Mouse (Mus musculus) hematopoietic stem cell, adult 5-6 weeks (primary cell): ENCODE results near the gene Tle4. TPM values are rescaled to one million over a fixed set of nuclear protein-coding genes. Genes with fewer than 3 reads are reported as not detected.

Source experiments
- ATAC-seq, 2 experiments: fragments of 125-278 bp in 1 of 2; replicated peaks in 1 of 2; 2 replicates each; pipeline ENCODE4 v1.8.0; 2016 to 2017; ENCODE audit warnings: inconsistent platforms in 2 of 2, mild to moderate bottlenecking in 2 of 2, moderate number of reproducible peaks in 2 of 2, low read depth in 1 of 2, moderate TSS enrichment in 1 of 2; ENCODE audit not compliant: low FRiP score in 2 of 2, poor library complexity in 2 of 2, severe bottlenecking in 2 of 2, insufficient read depth in 1 of 2, low TSS enrichment in 1 of 2
- total RNA-seq: library from RNA; stranded (forward); fragments of 172-1452, 232-1000 nt; gene quantifications from 2 replicates; pipeline ENCODE4 v1.2.3, GENCODE M21; 2017

The Tle4 gene
- total RNA-seq, 1 experiment from 2014 or later = 21.5 TPM

GRCm38 (mm10) chr19:14547871-14548270 lies 50.0 kb downstream of the Tle4 start:
- ATAC-seq = no peak

GRCm38 (mm10) chr19:14547133-14547842 lies 50.6 kb downstream of the Tle4 start:
- no peak for ATAC-seq

- ATAC-seq = no peak
Observed at GRCm38 (mm10) chr19:14545485-14545884, 52.4 kb downstream of the Tle4 start.

GRCm38 (mm10) chr19:14543305-14543704 lies 54.5 kb downstream of the Tle4 start:
- ATAC-seq = no peak

- no peak for ATAC-seq
Observed at GRCm38 (mm10) chr19:14540678-14541077, 57.2 kb downstream of the Tle4 start.

- no peak for ATAC-seq
Observed at GRCm38 (mm10) chr19:14536676-14537075, 61.2 kb downstream of the Tle4 start.

- ATAC-seq = no peak
Observed at GRCm38 (mm10) chr19:14534447-14534846, 63.4 kb downstream of the Tle4 start.

GRCm38 (mm10) chr19:14532861-14533260 lies 65.0 kb downstream of the Tle4 start:
- ATAC-seq = no peak

GRCm38 (mm10) chr19:14520098-14520802 lies 77.6 kb downstream of the Tle4 start:
- no peak for ATAC-seq

- no peak for ATAC-seq
Observed at GRCm38 (mm10) chr19:14519186-14519585, 78.7 kb downstream of the Tle4 start.

- no peak for ATAC-seq
Observed at GRCm38 (mm10) chr19:14518438-14519044, 79.3 kb downstream of the Tle4 start.

- ATAC-seq = no peak
Observed at GRCm38 (mm10) chr19:14516420-14516819, 81.4 kb downstream of the Tle4 start.

GRCm38 (mm10) chr19:14508819-14509218 lies 89.0 kb downstream of the Tle4 start:
- ATAC-seq = no peak

GRCm38 (mm10) chr19:14507911-14508310 lies 89.9 kb downstream of the Tle4 start:
- ATAC-seq = no peak

GRCm38 (mm10) chr19:14506875-14507670 lies 90.8 kb downstream of the Tle4 start:
- ATAC-seq = no peak

GRCm38 (mm10) chr19:14505885-14506548 lies 91.8 kb downstream of the Tle4 start:
- peak; percentile 31 to 34; a peak in 2 of 4 replicates for ATAC-seq

- no peak for ATAC-seq
Observed at GRCm38 (mm10) chr19:14505401-14505800, 92.5 kb downstream of the Tle4 start.
